Mouse (Mus musculus): Measurements from ENCODE around the gene Gzmm.
A peak's percentile ranks its signal among the peaks of the same experiment; 100 is the strongest.

Gzmm gene

DNA sequence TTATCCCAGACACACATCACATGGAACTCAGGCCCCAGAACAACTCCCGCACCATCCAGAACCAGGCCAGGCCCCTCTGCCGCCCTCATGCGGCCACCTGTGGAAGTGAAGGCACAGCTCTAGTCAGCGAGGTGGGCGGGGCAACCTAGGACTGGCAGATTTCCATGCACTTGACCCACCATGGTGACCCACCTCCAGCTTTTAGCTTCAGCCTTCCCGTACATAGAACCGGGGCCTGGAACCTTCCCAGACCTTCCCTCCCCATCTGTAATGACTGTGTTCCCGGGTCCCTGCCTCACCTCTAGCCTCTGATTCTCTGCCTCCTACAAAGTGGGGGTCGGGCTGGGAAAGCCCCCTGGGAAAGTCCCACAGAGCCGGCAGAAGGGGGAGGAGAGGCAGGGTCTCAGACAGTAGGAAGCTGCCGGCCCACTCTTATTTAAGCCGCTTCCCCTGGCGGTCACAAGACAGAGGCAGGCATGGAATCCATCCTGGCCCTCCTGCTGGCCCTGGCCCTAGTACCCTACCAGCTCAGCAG, 24.6 kb upstream of the Gzmm start, which contains the start of gene Madcam1:
Gene Madcam1 (plus strand): TSS at position 429 of the 535 bp plus-strand sequence.
- no peak for TF ChIP-seq POU5F1 (IDR thresholded peaks at IDR 0.05; ENCODE audit: borderline replicate concordance, low read length)
- TF ChIP-seq CTCF (conservative IDR thresholded peaks at IDR 0.05; ENCODE audit: low read length): peak; percentile 100
- TF ChIP-seq NANOG (IDR thresholded peaks at IDR 0.05; ENCODE audit: borderline replicate concordance, low read length): no peak
- no peaks in the 10 kb centered on the region for H3K36me3 ChIP-seq (ENCODE audit: insufficient read depth, low read length)

GRCm38 (mm10) chr10:79665051-79665450, 23.8 kb upstream of the Gzmm start:
- H3K9me3 ChIP-seq (ENCODE audit: low read length): no peaks in the 10 kb centered on the region
- H3K4me1 ChIP-seq (replicated peaks; ENCODE audit: low read depth, low read length): peaks cover 73% of the 10 kb centered on the region
- no peaks in the 10 kb centered on the region for H3K27me3 ChIP-seq (ENCODE audit: insufficient read depth, low read length)
- H3K4me3 ChIP-seq (replicated peaks; ENCODE audit: low read length): peak overlapping the region; percentile 73
- no peaks in the 10 kb centered on the region for H3K36me3 ChIP-seq (ENCODE audit: insufficient read depth, low read length)
- no peak for TF ChIP-seq POU5F1 (IDR thresholded peaks at IDR 0.05; ENCODE audit: borderline replicate concordance, low read length)
- no peak for TF ChIP-seq CTCF (conservative IDR thresholded peaks at IDR 0.05; ENCODE audit: low read length)
- TF ChIP-seq NANOG (IDR thresholded peaks at IDR 0.05; ENCODE audit: borderline replicate concordance, low read length): no peak

More for the DNA sequence above, 24.6 kb upstream of the Gzmm start, which contains the start of gene Madcam1:
- no peaks in the 10 kb centered on the region for H3K9me3 ChIP-seq (ENCODE audit: low read length)
- H3K4me1 ChIP-seq (replicated peaks; ENCODE audit: low read depth, low read length): peaks cover 73% of the 10 kb centered on the region
- H3K27me3 ChIP-seq (ENCODE audit: insufficient read depth, low read length): no peaks in the 10 kb centered on the region
- peak within 1 kb of the TSS; percentile 73 for H3K4me3 ChIP-seq (replicated peaks; ENCODE audit: low read length)

DNA sequence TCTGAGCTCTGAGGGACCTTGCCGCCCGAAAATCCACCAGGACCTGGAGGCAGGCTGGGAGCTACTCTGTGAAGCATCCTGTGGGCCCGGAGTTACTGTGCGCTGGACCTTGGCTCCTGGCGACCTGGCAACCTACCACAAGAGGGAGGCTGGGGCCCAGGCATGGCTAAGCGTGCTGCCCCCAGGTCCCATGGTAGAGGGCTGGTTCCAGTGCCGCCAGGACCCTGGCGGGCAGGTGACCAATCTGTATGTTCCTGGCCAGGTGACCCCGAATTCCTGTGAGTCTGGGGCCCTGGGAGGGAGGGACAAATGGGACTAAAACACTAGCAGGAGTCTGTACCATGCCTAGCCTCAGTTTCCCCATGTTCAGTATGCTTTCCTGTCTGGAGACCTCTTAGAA, 22.3 kb upstream of the Gzmm start:
- TF ChIP-seq NANOG (IDR thresholded peaks at IDR 0.05; ENCODE audit: borderline replicate concordance, low read length): no peak
- no peak for TF ChIP-seq POU5F1 (IDR thresholded peaks at IDR 0.05; ENCODE audit: borderline replicate concordance, low read length)
- no peak; the same call in 1 of the 2 replicates for TF ChIP-seq CTCF (conservative IDR thresholded peaks at IDR 0.05; ENCODE audit: low read length)
- Histone ChIP-seq H3K4me3 (replicated peaks; ENCODE audit: low read length) (peak overlapping the region; percentile 45), H3K9me3 (ENCODE audit: low read length) (no peaks in the 10 kb centered on the region), H3K27me3 (ENCODE audit: insufficient read depth, low read length) (no peaks in the 10 kb centered on the region), H3K4me1 (replicated peaks; ENCODE audit: low read depth, low read length) (peaks cover 59% of the 10 kb centered on the region), H3K36me3 (ENCODE audit: insufficient read depth, low read length) (peaks cover 6% of the 10 kb centered on the region)

DNA sequence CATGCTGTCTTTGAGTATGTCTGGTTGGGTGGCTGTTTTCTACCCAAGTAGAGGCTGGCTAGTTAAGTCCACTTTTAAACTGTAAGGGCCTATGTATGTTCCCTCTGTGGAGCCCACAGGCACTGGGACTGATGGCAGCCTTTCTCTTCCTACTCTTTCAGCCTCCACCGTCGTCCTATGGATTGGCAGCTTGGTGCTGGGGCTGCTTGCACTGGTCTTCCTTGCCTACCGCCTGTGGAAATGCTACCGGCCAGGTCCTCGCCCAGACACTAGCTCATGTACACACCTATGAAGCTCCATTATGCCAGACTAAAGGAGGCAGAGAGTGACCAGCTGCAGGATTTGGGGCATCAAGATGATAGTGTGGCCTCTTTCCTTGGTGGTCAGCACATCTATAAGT, 20.7 kb upstream of the Gzmm start:
- peaks cover 56% of the 10 kb centered on the region for H3K4me1 ChIP-seq (replicated peaks; ENCODE audit: low read depth, low read length)
- no peak overlapping the region for H3K4me3 ChIP-seq (replicated peaks; ENCODE audit: low read length)
- no peaks in the 10 kb centered on the region for H3K27me3 ChIP-seq (ENCODE audit: insufficient read depth, low read length)
- H3K36me3 ChIP-seq (ENCODE audit: insufficient read depth, low read length): peaks cover 17% of the 10 kb centered on the region
- no peaks in the 10 kb centered on the region for H3K9me3 ChIP-seq (ENCODE audit: low read length)
- no peak for TF ChIP-seq POU5F1 (IDR thresholded peaks at IDR 0.05; ENCODE audit: borderline replicate concordance, low read length)
- no peak for TF ChIP-seq CTCF (conservative IDR thresholded peaks at IDR 0.05; ENCODE audit: low read length)

GRCm38 (mm10) chr10:79668771-79669575, 19.8 kb upstream of the Gzmm start, which contains the start of gene Tpgs1:
Tpgs1 (plus strand) TSS chr10:79669369.
- H3K36me3 ChIP-seq (ENCODE audit: insufficient read depth, low read length): peaks cover 23% of the 10 kb centered on the region
- TF ChIP-seq CTCF (conservative IDR thresholded peaks at IDR 0.05; ENCODE audit: low read length): peak; percentile 93
- no peak for TF ChIP-seq POU5F1 (IDR thresholded peaks at IDR 0.05; ENCODE audit: borderline replicate concordance, low read length)
- TF ChIP-seq NANOG (IDR thresholded peaks at IDR 0.05; ENCODE audit: borderline replicate concordance, low read length): no peak
- peak within 1 kb of the TSS; percentile 100 for H3K4me3 ChIP-seq (replicated peaks; ENCODE audit: low read length)
- H3K4me1 ChIP-seq (replicated peaks; ENCODE audit: low read depth, low read length): peaks cover 56% of the 10 kb centered on the region
- H3K27me3 ChIP-seq (ENCODE audit: insufficient read depth, low read length): no peaks in the 10 kb centered on the region
- no peaks in the 10 kb centered on the region for H3K9me3 ChIP-seq (ENCODE audit: low read length)

DNA sequence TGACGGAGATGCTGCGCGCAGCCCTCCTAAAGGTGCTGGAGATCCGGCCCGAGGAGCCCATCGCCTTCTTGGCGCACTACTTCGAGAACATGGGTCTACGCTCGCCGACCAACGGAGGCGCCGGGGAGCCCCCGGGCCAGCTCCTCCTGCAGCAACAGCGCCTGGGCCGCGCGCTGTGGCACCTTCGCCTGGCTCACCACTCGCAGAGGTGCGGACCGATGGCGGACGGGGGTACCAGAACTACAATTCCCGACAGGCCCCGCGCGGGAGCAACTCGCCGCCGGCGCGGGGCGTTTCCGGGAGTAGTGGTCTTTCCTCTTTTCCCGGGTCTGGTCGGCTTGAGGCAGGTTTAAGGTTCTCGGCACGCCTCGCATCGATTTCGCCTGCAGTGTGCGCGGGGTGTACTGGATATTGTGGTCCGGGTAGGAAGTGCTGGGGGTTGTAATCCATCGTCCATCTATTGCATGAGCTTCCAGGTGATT, 19.2 kb upstream of the Gzmm start:
- Histone ChIP-seq H3K4me3 (replicated peaks; ENCODE audit: low read length) (peak overlapping the region; percentile 100), H3K27me3 (ENCODE audit: insufficient read depth, low read length) (no peaks in the 10 kb centered on the region), H3K4me1 (replicated peaks; ENCODE audit: low read depth, low read length) (peaks cover 57% of the 10 kb centered on the region), H3K36me3 (ENCODE audit: insufficient read depth, low read length) (peaks cover 27% of the 10 kb centered on the region), H3K9me3 (ENCODE audit: low read length) (no peaks in the 10 kb centered on the region)
- TF ChIP-seq POU5F1 (IDR thresholded peaks at IDR 0.05; ENCODE audit: borderline replicate concordance, low read length): no peak
- no peak for TF ChIP-seq NANOG (IDR thresholded peaks at IDR 0.05; ENCODE audit: borderline replicate concordance, low read length)
- TF ChIP-seq CTCF (conservative IDR thresholded peaks at IDR 0.05; ENCODE audit: low read length): no peak

- no peaks in the 10 kb centered on the region for H3K9me3 ChIP-seq (ENCODE audit: low read length)
- H3K36me3 ChIP-seq (ENCODE audit: insufficient read depth, low read length): peaks cover 27% of the 10 kb centered on the region
- TF ChIP-seq POU5F1 (IDR thresholded peaks at IDR 0.05; ENCODE audit: borderline replicate concordance, low read length): no peak
- TF ChIP-seq NANOG (IDR thresholded peaks at IDR 0.05; ENCODE audit: borderline replicate concordance, low read length): peak; percentile 9; the same call in 1 of the 2 replicates
- peak overlapping the region; percentile 100 for H3K4me3 ChIP-seq (replicated peaks; ENCODE audit: low read length)
- no peaks in the 10 kb centered on the region for H3K27me3 ChIP-seq (ENCODE audit: insufficient read depth, low read length)
- H3K4me1 ChIP-seq (replicated peaks; ENCODE audit: low read depth, low read length): peaks cover 57% of the 10 kb centered on the region
Measured at GRCm38 (mm10) chr10:79670071-79670888, 18.5 kb upstream of the Gzmm start.
